Mouse (Mus musculus) layer of hippocampus, adult 2 months (tissue): ENCODE results near the gene M1ap. TPM values are rescaled to one million over a fixed set of nuclear protein-coding genes. Genes with fewer than 3 reads are reported as not detected.

ENCODE experiments used
- DNase-seq, 2 experiments: peaks; one replicate each; pipeline ENCODE4 v3.0.0; 2022; ENCODE audit warnings: low spot score in 2 of 2
- H3K27ac ChIP-seq: fragments of 200-600 bp; 2 replicates; pipeline ENCODE4 v1.8.1; 2022
- H3K4me3 ChIP-seq: fragments of 200-600 bp; 2 replicates; pipeline ENCODE4 v1.8.1; 2022; ENCODE audit warnings: mild to moderate bottlenecking
- CTCF ChIP-seq: fragments of 200-600 bp; conservative IDR thresholded peaks from 2 replicates; pipeline ENCODE4 v1.8.1; 2022; ENCODE audit warnings: antibody characterized with exemption, mild to moderate bottlenecking, moderate library complexity
- total RNA-seq, 2 experiments: library from RNA; stranded (reverse); gene quantifications; 2 replicates each; pipeline ENCODE4 v1.2.3; 2021

M1ap gene
- total RNA-seq, 2 experiments from 2014 or later, result not detected

DNA sequence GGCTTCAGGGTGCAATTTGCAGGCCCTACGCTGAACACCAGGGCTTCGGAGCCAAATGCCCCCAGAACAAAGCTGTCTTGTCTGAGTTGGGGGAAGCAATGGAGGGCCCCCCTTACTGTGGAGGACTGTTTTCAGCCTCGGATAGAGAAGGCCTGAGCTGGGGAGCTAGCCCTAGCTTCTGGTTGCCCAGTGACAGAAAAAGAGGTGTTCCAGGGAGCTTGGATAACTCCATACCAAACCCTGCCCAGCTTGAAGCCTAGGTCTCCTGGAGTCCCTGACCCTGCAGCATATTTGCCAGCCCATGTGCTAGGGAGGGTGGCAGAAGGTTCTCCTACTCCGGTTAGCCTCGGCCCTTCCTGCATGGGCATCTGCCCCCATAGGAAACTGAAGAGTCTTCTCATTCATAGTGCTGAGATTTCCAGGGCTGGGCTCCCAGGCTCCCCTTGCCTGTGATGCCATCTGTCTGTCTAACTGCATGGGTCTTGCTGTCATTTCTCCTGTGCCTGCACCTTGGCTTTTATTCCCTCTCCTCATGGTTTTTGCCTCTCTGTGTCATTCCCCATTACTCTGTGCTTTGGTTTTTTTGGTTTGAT lies 87.9 kb downstream of the M1ap start:
- no peak for DNase-seq
- Histone ChIP-seq H3K4me3 (peak overlapping the region; percentile 60), H3K27ac (peak overlapping the region; percentile 68)
- no peak for TF ChIP-seq CTCF

- no peak for DNase-seq
Observed at GRCm38 (mm10) chr6:83037188-83037587, 90.5 kb downstream of the M1ap start.

DNA sequence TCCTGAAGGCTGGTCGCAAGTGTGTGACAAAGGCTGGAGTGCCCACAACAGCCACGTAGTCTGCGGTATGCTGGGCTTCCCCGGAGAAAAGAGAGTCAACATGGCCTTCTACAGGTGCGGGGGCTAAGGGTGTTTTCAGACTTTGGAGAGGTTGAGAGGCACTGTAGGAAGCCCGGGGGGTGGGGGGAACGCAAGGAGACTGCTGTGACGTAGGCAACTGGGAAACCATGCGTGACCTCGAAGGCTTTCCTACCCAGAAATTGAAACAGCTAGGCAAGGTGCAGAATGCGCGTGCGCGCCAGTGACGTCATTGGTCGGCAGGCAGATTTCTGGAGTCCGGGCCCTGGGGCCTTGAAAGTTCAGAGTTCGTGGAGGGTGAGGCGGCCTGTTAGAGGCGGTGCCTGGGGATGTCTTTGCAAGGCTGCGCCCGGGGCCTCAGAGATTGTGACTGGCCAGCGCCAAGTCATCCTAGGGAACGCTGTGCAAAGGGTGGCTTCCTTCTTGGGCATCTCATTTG lies 91.9 kb downstream of the M1ap start:
- no peak for TF ChIP-seq CTCF
- Histone ChIP-seq H3K27ac (no peak overlapping the region; the same call in 1 of the 2 replicates), H3K4me3 (peak overlapping the region; percentile 33)
- DNase-seq, result peak; percentile 84 to 90

More at GRCm38 (mm10) chr6:83037188-83037587, 90.5 kb downstream of the M1ap start:
- TF ChIP-seq CTCF, result no peak
- H3K4me3 ChIP-seq, result no peak overlapping the region
- H3K27ac ChIP-seq, result no peak overlapping the region

- TF ChIP-seq CTCF, result no peak
- no peak overlapping the region for H3K27ac ChIP-seq
- DNase-seq, result no peak
- H3K4me3 ChIP-seq, result no peak overlapping the region
Observed at GRCm38 (mm10) chr6:83040601-83041000, 93.9 kb downstream of the M1ap start.

DNA sequence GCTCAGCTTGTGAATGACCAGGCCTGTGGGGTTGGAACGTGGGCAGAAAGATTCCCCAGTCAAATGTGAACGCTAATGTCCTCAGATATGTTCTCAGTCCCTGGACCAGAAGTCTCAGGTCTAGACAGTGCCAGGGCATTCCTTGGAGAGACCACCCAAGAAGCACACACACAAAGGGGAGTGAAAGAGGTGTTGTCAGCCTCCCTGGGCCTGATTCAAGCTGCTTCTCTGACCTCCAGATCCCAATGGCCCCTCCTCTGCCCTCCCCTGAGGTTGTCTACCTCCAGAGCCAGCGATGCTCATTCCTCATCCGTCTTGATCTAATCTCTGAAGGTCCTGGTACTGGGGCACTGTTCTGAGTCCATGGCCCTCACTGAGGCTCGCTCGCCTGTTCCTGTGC lies 96.9 kb downstream of the M1ap start:
- TF ChIP-seq CTCF, result no peak
- no peak overlapping the region for H3K27ac ChIP-seq
- no peak overlapping the region for H3K4me3 ChIP-seq
- DNase-seq, result no peak

GRCm38 (mm10) chr6:83043993-83044392 lies 97.3 kb downstream of the M1ap start:
- Histone ChIP-seq H3K4me3 (no peak overlapping the region), H3K27ac (no peak overlapping the region)
- no peak for DNase-seq
- TF ChIP-seq CTCF, result no peak

DNA sequence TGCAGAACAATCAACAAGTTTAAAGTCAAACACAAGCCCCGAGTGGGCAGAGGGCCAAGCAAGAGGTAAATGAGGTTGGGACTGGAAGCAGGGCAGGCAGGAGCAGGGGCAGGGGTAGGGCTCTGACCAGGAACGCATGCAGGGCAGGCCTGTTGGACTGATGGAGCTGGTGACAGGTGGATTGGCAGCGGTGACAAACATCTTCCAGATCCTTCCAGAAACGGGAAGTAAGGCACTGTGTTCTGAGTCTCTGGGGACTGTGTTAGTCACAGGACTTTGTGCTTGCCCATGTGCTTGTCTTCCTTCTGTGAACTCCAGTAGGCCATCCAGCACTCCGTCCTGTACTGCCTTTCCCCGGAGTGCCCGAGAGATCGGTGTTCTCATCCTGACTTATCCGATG lies 98.0 kb downstream of the M1ap start:
- no peak overlapping the region for H3K4me3 ChIP-seq
- no peak overlapping the region for H3K27ac ChIP-seq
- no peak for TF ChIP-seq CTCF
- DNase-seq, result no peak

- H3K4me3 ChIP-seq, result no peak overlapping the region
- TF ChIP-seq CTCF, result no peak
- no peak overlapping the region for H3K27ac ChIP-seq
- no peak for DNase-seq
Observed at GRCm38 (mm10) chr6:83049367-83049766, 102.7 kb downstream of the M1ap start.

DNA sequence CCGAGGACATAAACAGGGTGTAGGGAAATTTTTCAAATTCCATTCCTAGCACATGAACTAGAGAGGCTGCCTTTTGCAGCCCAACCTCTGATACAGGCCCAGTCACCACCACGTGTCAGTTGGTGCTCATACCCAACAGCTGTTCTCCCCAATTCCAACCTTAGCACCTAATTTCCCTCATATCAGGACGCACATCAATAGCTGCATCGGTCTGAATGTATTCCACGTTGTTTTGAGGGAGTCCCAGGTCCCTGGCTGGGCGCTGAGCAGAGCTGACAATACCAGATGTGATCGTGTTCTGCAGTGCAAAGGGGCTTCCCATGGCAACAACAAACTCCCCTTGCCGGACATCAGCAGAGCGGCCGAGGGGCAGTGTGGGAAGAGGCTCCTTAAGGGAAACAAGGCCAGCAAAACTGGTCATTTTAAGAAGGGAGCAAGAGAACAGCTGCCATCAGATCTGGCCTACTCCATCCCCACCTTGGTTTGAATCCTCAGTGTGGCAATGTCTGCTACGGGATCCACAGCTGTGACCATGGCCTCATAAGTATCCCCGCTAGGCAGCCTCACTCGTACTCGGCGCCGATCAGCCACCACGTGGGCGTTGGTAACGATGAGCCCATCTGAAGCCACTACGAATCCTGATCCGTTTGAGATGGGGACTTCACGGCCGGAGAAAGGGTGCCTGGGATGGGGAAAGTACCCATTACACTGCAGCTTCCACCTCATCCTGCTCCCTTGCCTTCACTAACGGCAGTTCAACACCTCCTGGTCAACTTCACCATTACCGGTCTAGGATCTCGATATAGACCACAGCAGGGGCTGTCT lies 106.6 kb downstream of the M1ap start:
- Histone ChIP-seq H3K27ac (peak overlapping the region; percentile 95), H3K4me3 (peak overlapping the region; percentile 91)
- no peak for DNase-seq
- no peak for TF ChIP-seq CTCF

- DNase-seq, result peak; percentile 98
- TF ChIP-seq CTCF, result no peak
- peak within 1 kb of the TSS; percentile 95 for H3K27ac ChIP-seq
- peak within 1 kb of the TSS; percentile 91 for H3K4me3 ChIP-seq
Observed at GRCm38 (mm10) chr6:83054074-83054851, 107.6 kb downstream of the M1ap start, which contains the start of gene Aup1. TSS of gene Aup1 (plus strand) at chr6:83054521.

DNA sequence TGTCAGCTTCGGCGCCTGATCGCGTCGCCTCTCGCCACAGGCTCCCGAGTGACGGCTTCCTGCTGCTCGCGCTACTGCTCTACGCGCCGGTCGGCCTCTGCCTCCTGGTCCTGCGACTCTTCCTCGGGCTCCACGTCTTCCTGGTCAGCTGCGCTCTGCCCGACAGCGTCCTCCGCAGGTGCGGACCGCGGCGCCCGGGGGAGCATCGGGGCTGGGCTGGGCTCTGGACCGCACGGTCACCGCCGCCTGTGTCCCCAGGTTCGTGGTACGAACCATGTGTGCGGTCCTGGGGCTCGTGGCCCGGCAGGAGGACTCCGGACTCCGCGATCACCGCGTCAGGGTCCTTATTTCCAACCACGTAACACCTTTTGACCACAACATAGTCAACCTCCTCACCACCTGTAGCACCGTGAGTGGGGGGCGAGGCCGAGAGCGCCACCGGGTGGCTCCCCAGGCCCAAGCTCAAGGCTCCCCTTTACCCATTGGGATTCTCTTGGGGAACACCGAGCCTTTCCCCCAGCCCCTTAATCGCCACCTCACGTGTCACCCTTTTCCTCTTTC lies 108.2 kb downstream of the M1ap start, which contains the start of gene Htra2:
Gene Htra2, minus strand, starts transcription at position 403 of the 561 bp plus-strand sequence.
- TF ChIP-seq CTCF, result peak; percentile 70
- H3K27ac ChIP-seq, result peak within 1 kb of the TSS; percentile 95
- DNase-seq, result peak in 1 of 2 experiments; percentile 48
- H3K4me3 ChIP-seq, result peak within 1 kb of the TSS; percentile 91

- H3K27ac ChIP-seq, result no peak within 1 kb of the TSS
- DNase-seq, result no peak
- TF ChIP-seq CTCF, result no peak
- H3K4me3 ChIP-seq, result no peak within 1 kb of the TSS
Observed at GRCm38 (mm10) chr6:83057790-83058189, 111.1 kb downstream of the M1ap start, which contains the start of gene Dqx1. TSS of gene Dqx1 (plus strand) at chr6:83057844.
